Mouse (Mus musculus) hindbrain, embryonic 12.5 days (tissue): Measurements from ENCODE around the gene Pde9a. TPM values are rescaled to one million over a fixed set of nuclear protein-coding genes. Genes with fewer than 3 reads are reported as not detected.

Source experiments
- polyA plus RNA-seq: library from polyadenylated mRNA; unstranded; fragments of >200 nt; fragmentation: Nextera tagmentation; extraction: Ambion mirVana; gene quantifications from 2 replicates; pipeline ENCODE4 v1.2.1, GENCODE M21; 2016

The Pde9a gene
- polyA plus RNA-seq, 1 experiment from 2014 or later = 30.4 TPM

Other genes starting within 250 kb of the Pde9a start
- gene Tff2, start 241.9 kb upstream of the Pde9a start, polyA plus RNA-seq = not detected in 2 replicates
- gene Tff1, start 220.9 kb upstream of the Pde9a start, polyA plus RNA-seq = not detected in 2 replicates
- 0.12 TPM in 1 of 2 replicates, not detected in the other for gene Tmprss3, start 187.2 kb upstream of the Pde9a start, polyA plus RNA-seq
- 0.65 TPM in 1 of 2 replicates, not detected in the other for gene Ubash3a, start 178.3 kb upstream of the Pde9a start, polyA plus RNA-seq
- gene Rsph1, start 108.8 kb upstream of the Pde9a start, polyA plus RNA-seq = 6.9 and 8.2 TPM in 2 replicates
- gene Slc37a1, start 99.4 kb upstream of the Pde9a start, polyA plus RNA-seq = 15.5 and 15.8 TPM in 2 replicates
- gene Wdr4, start 133.8 kb downstream of the Pde9a start, polyA plus RNA-seq = 36.2 and 39.0 TPM in 2 replicates
- 230 and 273 TPM in 2 replicates for gene Ndufv3, start 133.9 kb downstream of the Pde9a start, polyA plus RNA-seq
- gene Pknox1, start 178.5 kb downstream of the Pde9a start, polyA plus RNA-seq = 39.8 and 40.2 TPM in 2 replicates